Mouse (Mus musculus): ENCODE measurements around the gene Zfp523. TPM values are rescaled to one million over a fixed set of nuclear protein-coding genes. Genes with fewer than 3 reads are reported as not detected.

Zfp523 gene
- polyA plus RNA-seq, 1 experiment from 2014 or later = 39.8 TPM

Other genes starting within 250 kb of the Zfp523 start
- 1.1 and 2.8 TPM in 2 replicates for gene Tcp11, start 96.5 kb upstream of the Zfp523 start, polyA plus RNA-seq (2016; fragmentation: Nextera tagmentation; extraction: Ambion mirVana)
- gene Scube3, start 35.0 kb upstream of the Zfp523 start, polyA plus RNA-seq (2016; fragmentation: Nextera tagmentation; extraction: Ambion mirVana) = 10.7 and 11.0 TPM in 2 replicates
- gene Def6, start 30.6 kb downstream of the Zfp523 start, polyA plus RNA-seq (2016; fragmentation: Nextera tagmentation; extraction: Ambion mirVana) = 3.4 and 4.3 TPM in 2 replicates
- 1.8 and 2.0 TPM in 2 replicates for gene Ppard, start 55.6 kb downstream of the Zfp523 start, polyA plus RNA-seq (2016; fragmentation: Nextera tagmentation; extraction: Ambion mirVana)
- 32.6 and 32.9 TPM in 2 replicates for gene Fance, start 136.4 kb downstream of the Zfp523 start, polyA plus RNA-seq (2016; fragmentation: Nextera tagmentation; extraction: Ambion mirVana)
- gene Rpl10a, start 151.3 kb downstream of the Zfp523 start, polyA plus RNA-seq (2016; fragmentation: Nextera tagmentation; extraction: Ambion mirVana) = 439 and 483 TPM in 2 replicates
- 5.5 and 6.1 TPM in 2 replicates for gene Tead3, start 173.7 kb downstream of the Zfp523 start, polyA plus RNA-seq (2016; fragmentation: Nextera tagmentation; extraction: Ambion mirVana)
- gene Tulp1, start 188.1 kb downstream of the Zfp523 start, polyA plus RNA-seq (2016; fragmentation: Nextera tagmentation; extraction: Ambion mirVana) = 2.8 and 4.0 TPM in 2 replicates

All from hindbrain, embryonic 10.5 days (tissue).